Mouse (Mus musculus): ENCODE data around the gene Por. TPM values are rescaled to one million over a fixed set of nuclear protein-coding genes. Genes with fewer than 3 reads are reported as not detected.
A peak's percentile ranks its signal among the peaks of the same experiment; 100 is the strongest.

Por gene
- polyA plus RNA-seq, 1 experiment from 2014 or later, result 102 TPM

- Histone ChIP-seq H3K27ac (no peak overlapping the region), H3K9me3 (replicated peaks) (no peaks in the 10 kb centered on the region), H3K27me3 (no peaks in the 10 kb centered on the region; the same call in 1 of the 2 replicates), H3K4me1 (no peaks in the 10 kb centered on the region), H3K9ac (no peak overlapping the region), H3K4me3 (no peak overlapping the region), H3K36me3 (ENCODE audit: poor library complexity, severe bottlenecking) (no peaks in the 10 kb centered on the region), H3K4me2 (no peak overlapping the region)
- WGBS, result 89% methylated on average over 3 of the region's 3 CpGs
- ATAC-seq, result no peak
These were observed 92.0 kb downstream of the Por start for GRCm38 (mm10) chr5:135761881-135762280.

- Histone ChIP-seq H3K4me1 (no peaks in the 10 kb centered on the region), H3K9ac (no peak overlapping the region), H3K4me2 (no peak overlapping the region), H3K36me3 (ENCODE audit: poor library complexity, severe bottlenecking) (no peaks in the 10 kb centered on the region), H3K27ac (no peak overlapping the region), H3K27me3 (no peaks in the 10 kb centered on the region; the same call in 1 of the 2 replicates), H3K9me3 (replicated peaks) (no peaks in the 10 kb centered on the region), H3K4me3 (no peak overlapping the region)
- ATAC-seq, result 0 out of 2 replicates have a peak, but pooled peaks have one; percentile 24
- under 1% methylated on average over 7 of the region's 7 CpGs for WGBS
These were observed 93.7 kb downstream of the Por start for GRCm38 (mm10) chr5:135763526-135763925.

GRCm38 (mm10) chr5:135764971-135765370 lies 95.1 kb downstream of the Por start:
- 60% methylated on average over 3 of the region's 3 CpGs for WGBS

GRCm38 (mm10) chr5:135772519-135772918 lies 102.7 kb downstream of the Por start:
- H3K4me2 ChIP-seq, result no peak overlapping the region
- H3K36me3 ChIP-seq (ENCODE audit: poor library complexity, severe bottlenecking), result no peaks in the 10 kb centered on the region
- ATAC-seq, result no peak
- no peak overlapping the region for H3K4me3 ChIP-seq
- H3K27me3 ChIP-seq, result 0 out of 2 replicates have a peak, but pooled peaks cover 5% of the 10 kb centered on the region
- WGBS, result 74% methylated on average over 3 of the region's 3 CpGs
- H3K9me3 ChIP-seq (replicated peaks), result no peaks in the 10 kb centered on the region
- no peak overlapping the region for H3K9ac ChIP-seq
- no peak overlapping the region for H3K27ac ChIP-seq
- peaks cover 3% of the 10 kb centered on the region for H3K4me1 ChIP-seq

More at GRCm38 (mm10) chr5:135764971-135765370, 95.1 kb downstream of the Por start:
- Histone ChIP-seq H3K9me3 (replicated peaks) (no peaks in the 10 kb centered on the region), H3K36me3 (ENCODE audit: poor library complexity, severe bottlenecking) (no peaks in the 10 kb centered on the region), H3K27ac (no peak overlapping the region), H3K4me2 (no peak overlapping the region), H3K4me1 (no peaks in the 10 kb centered on the region), H3K4me3 (no peak overlapping the region), H3K9ac (no peak overlapping the region), H3K27me3 (no peaks in the 10 kb centered on the region; the same call in 1 of the 2 replicates)
- no peak for ATAC-seq

GRCm38 (mm10) chr5:135776546-135776945 lies 106.7 kb downstream of the Por start:
- H3K9me3 ChIP-seq (replicated peaks), result no peaks in the 10 kb centered on the region
- H3K36me3 ChIP-seq (ENCODE audit: poor library complexity, severe bottlenecking), result peaks cover 1% of the 10 kb centered on the region
- no peak for ATAC-seq
- peak overlapping the region; percentile 12; the same call in 1 of the 2 replicates for H3K9ac ChIP-seq
- H3K4me1 ChIP-seq, result peaks cover 28% of the 10 kb centered on the region
- no peak overlapping the region for H3K4me2 ChIP-seq
- no peak overlapping the region for H3K4me3 ChIP-seq
- H3K27me3 ChIP-seq, result 0 out of 2 replicates have a peak, but pooled peaks cover 5% of the 10 kb centered on the region
- H3K27ac ChIP-seq, result no peak overlapping the region
- 84% methylated on average over 4 of the region's 4 CpGs for WGBS

- H3K36me3 ChIP-seq (ENCODE audit: poor library complexity, severe bottlenecking), result peaks cover 15% of the 10 kb centered on the region
- H3K4me3 ChIP-seq, result peak within 1 kb of the TSS; percentile 85
- H3K27ac ChIP-seq, result peak within 1 kb of the TSS; percentile 90
- peaks cover 28% of the 10 kb centered on the region for H3K4me1 ChIP-seq
- peak; percentile 93 for ATAC-seq
- peak within 1 kb of the TSS; percentile 93 for H3K4me2 ChIP-seq
- H3K9me3 ChIP-seq (replicated peaks), result no peaks in the 10 kb centered on the region
- H3K27me3 ChIP-seq, result 0 out of 2 replicates have a peak, but pooled peaks cover 5% of the 10 kb centered on the region
- WGBS, result 0% methylated on average over 45 of the region's 45 CpGs
- H3K9ac ChIP-seq, result peak within 1 kb of the TSS; percentile 96
These were observed 108.1 kb downstream of the Por start, which contains the start of gene Styxl1 for GRCm38 (mm10) chr5:135777796-135778470. TSS of gene Styxl1 (minus strand) at chr5:135778385.

GRCm38 (mm10) chr5:135778471-135779445 lies 108.9 kb downstream of the Por start, which contains the start of gene Mdh2:
TSS of gene Mdh2 (plus strand) at chr5:135778480.
- peak; percentile 99 for ATAC-seq
- WGBS, result 1% methylated on average over 69 of the region's 70 CpGs
- Histone ChIP-seq H3K4me2 (peak within 1 kb of the TSS; percentile 93), H3K4me3 (peak within 1 kb of the TSS; percentile 85), H3K9ac (peak within 1 kb of the TSS; percentile 96), H3K27ac (peak within 1 kb of the TSS; percentile 90), H3K27me3 (0 out of 2 replicates have a peak, but pooled peaks cover 5% of the 10 kb centered on the region), H3K36me3 (ENCODE audit: poor library complexity, severe bottlenecking) (peaks cover 23% of the 10 kb centered on the region), H3K9me3 (replicated peaks) (no peaks in the 10 kb centered on the region), H3K4me1 (peaks cover 28% of the 10 kb centered on the region)

- 88% methylated on average over 8 of the region's 8 CpGs for WGBS
- peak overlapping the region; percentile 96 for H3K9ac ChIP-seq
- no peaks in the 10 kb centered on the region for H3K9me3 ChIP-seq (replicated peaks)
- peaks cover 28% of the 10 kb centered on the region for H3K4me1 ChIP-seq
- 0 out of 2 replicates have a peak, but pooled peaks cover 5% of the 10 kb centered on the region for H3K27me3 ChIP-seq
- no peak overlapping the region for H3K27ac ChIP-seq
- H3K36me3 ChIP-seq (ENCODE audit: poor library complexity, severe bottlenecking), result peaks cover 39% of the 10 kb centered on the region
- H3K4me2 ChIP-seq, result peak overlapping the region; percentile 93; the same call in 1 of the 2 replicates
- ATAC-seq, result no peak
- no peak overlapping the region for H3K4me3 ChIP-seq
These were observed 110.5 kb downstream of the Por start for GRCm38 (mm10) chr5:135780331-135780730.

GRCm38 (mm10) chr5:135782901-135783300 lies 113.1 kb downstream of the Por start:
- no peak for ATAC-seq
- no peak overlapping the region for H3K27ac ChIP-seq
- H3K4me3 ChIP-seq, result no peak overlapping the region
- no peak overlapping the region for H3K4me2 ChIP-seq
- peaks cover 65% of the 10 kb centered on the region for H3K36me3 ChIP-seq (ENCODE audit: poor library complexity, severe bottlenecking)
- no peaks in the 10 kb centered on the region for H3K27me3 ChIP-seq
- WGBS, result 90% methylated on average over 4 of the region's 4 CpGs
- H3K9me3 ChIP-seq (replicated peaks), result no peaks in the 10 kb centered on the region
- H3K4me1 ChIP-seq, result peaks cover 22% of the 10 kb centered on the region
- H3K9ac ChIP-seq, result no peak overlapping the region
